Mouse (Mus musculus) myocyte (in vitro differentiated cells): ENCODE results near the gene Psd. TPM values are rescaled to one million over a fixed set of nuclear protein-coding genes. Genes with fewer than 3 reads are reported as not detected.
A peak's percentile ranks its signal among the peaks of the same experiment; 100 is the strongest.

ENCODE experiments used
- H3K27me3 ChIP-seq: one replicate; pipeline ENCODE4 v1.6.1; 2011; ENCODE audit not compliant: control insufficient read depth, insufficient read depth, insufficient read length
- H3K36me3 ChIP-seq: one replicate; pipeline ENCODE4 v1.6.1; 2011; ENCODE audit not compliant: control insufficient read depth, insufficient read depth
- H3K4me2 ChIP-seq: one replicate; pipeline ENCODE4 v1.6.1; 2011; ENCODE audit warnings: low read depth, control low read depth
- H3K4me3 ChIP-seq: one replicate; pipeline ENCODE4 v1.5.1; 2011; ENCODE audit warnings: mild to moderate bottlenecking, control low read depth, moderate library complexity
- H3K79me2 ChIP-seq: one replicate; pipeline ENCODE4 v1.6.1; 2011; ENCODE audit not compliant: control insufficient read depth, insufficient read depth
- H3ac ChIP-seq: one replicate; pipeline ENCODE4 v1.6.1; 2011; ENCODE audit not compliant: control insufficient read depth, insufficient read length
- CEBPB ChIP-seq: IDR thresholded peaks from 2 replicates; pipeline ENCODE4 v1.6.1; 2011; ENCODE audit warnings: mild to moderate bottlenecking, moderate library complexity; ENCODE audit not compliant: poor library complexity, insufficient read depth, severe bottlenecking
- E2F4 ChIP-seq: IDR thresholded peaks from one replicate; pipeline ENCODE4 v1.6.1; 2011; ENCODE audit warnings: mild to moderate bottlenecking, control low read depth, moderate library complexity; ENCODE audit not compliant: insufficient read depth
- MAX ChIP-seq: IDR thresholded peaks from one replicate; pipeline ENCODE4 v1.6.1; 2011; ENCODE audit warnings: low read depth, mild to moderate bottlenecking, control low read depth
- MYOD1 ChIP-seq, 3 experiments: IDR thresholded peaks; one replicate each; pipeline ENCODE4 v1.6.1; 2011; ENCODE audit warnings: control low read depth in 2 of 3, low read depth in 2 of 3, mild to moderate bottlenecking in 2 of 3, moderate library complexity in 1 of 3; ENCODE audit not compliant: insufficient read length in 2 of 3, control insufficient read depth in 1 of 3
- MYOG ChIP-seq, 3 experiments: IDR thresholded peaks; one replicate each; pipeline ENCODE4 v1.6.1; 2011; ENCODE audit warnings: control low read depth in 2 of 3, low read depth in 2 of 3, mild to moderate bottlenecking in 2 of 3; ENCODE audit not compliant: insufficient read length in 2 of 3, control insufficient read depth in 1 of 3, insufficient read depth in 1 of 3
- POLR2A ChIP-seq: IDR thresholded peaks from one replicate; pipeline ENCODE4 v1.6.1; 2011; ENCODE audit warnings: low read depth, mild to moderate bottlenecking, control low read depth, moderate library complexity; ENCODE audit not compliant: insufficient read length
- POLR2AphosphoS2 ChIP-seq: IDR thresholded peaks from one replicate; pipeline ENCODE4 v1.6.1; 2011; ENCODE audit warnings: low read depth, control low read depth; ENCODE audit not compliant: insufficient read length
- REST ChIP-seq: IDR thresholded peaks from one replicate; pipeline ENCODE4 v1.6.1; 2011; ENCODE audit warnings: mild to moderate bottlenecking, control low read depth, moderate library complexity; ENCODE audit not compliant: insufficient read depth, insufficient read length
- SRF ChIP-seq: IDR thresholded peaks from one replicate; pipeline ENCODE4 v1.6.1; 2011; ENCODE audit warnings: low read depth; ENCODE audit not compliant: control insufficient read depth, insufficient read length
- TCF12 ChIP-seq: IDR thresholded peaks from one replicate; pipeline ENCODE4 v1.6.1; 2011; ENCODE audit warnings: mild to moderate bottlenecking, control low read depth; ENCODE audit not compliant: poor library complexity, insufficient read depth, severe bottlenecking
- TCF3 ChIP-seq: IDR thresholded peaks from one replicate; pipeline ENCODE4 v1.6.1; 2011; ENCODE audit warnings: low read depth, control low read depth; ENCODE audit not compliant: insufficient read length
- USF1 ChIP-seq: IDR thresholded peaks from one replicate; pipeline ENCODE4 v1.6.1; 2011; ENCODE audit warnings: low read depth, mild to moderate bottlenecking, control low read depth, moderate library complexity
- polyA plus RNA-seq: library from polyadenylated mRNA; unstranded; fragments of >200 nt; fragmentation: generic; extraction: Trizol; gene quantifications from one replicate; pipeline ENCODE4 v1.2.1, GENCODE M21; 2012; ENCODE audit warnings: missing spikeins

The Psd gene
- polyA plus RNA-seq, 1 experiment, result 11.7 TPM

- Histone ChIP-seq H3ac (peak overlapping the region; percentile 18), H3K36me3 (peaks cover 11% of the 10 kb centered on the region), H3K4me3 (peak overlapping the region; percentile 95), H3K79me2 (peaks cover 8% of the 10 kb centered on the region), H3K4me2 (peak overlapping the region; percentile 99), H3K27me3 (no peaks in the 10 kb centered on the region)
- TF ChIP-seq E2F4 (no peak), POLR2A (peak; percentile 76), TCF3 (no peak), USF1 (no peak), MYOD1 (IDR thresholded peaks at IDR 0.05; ENCODE audit: control insufficient read depth in 1 of 3, insufficient read length in 2 of 3, low read depth in 2 of 3) (peak in 1 of 3 experiments; percentile 43), REST (no peak), MAX (no peak), SRF (no peak), MYOG (IDR thresholded peaks at IDR 0.05; ENCODE audit: control insufficient read depth in 1 of 3, insufficient read depth in 1 of 3, insufficient read length in 2 of 3, low read depth in 2 of 3) (peak in 1 of 3 experiments; percentile 31), POLR2AphosphoS2 (peak; percentile 71), CEBPB (no peak), TCF12 (no peak)
Observed at GRCm38 (mm10) chr19:46305432-46306267, 21.3 kb downstream of the Psd start.

- Histone ChIP-seq H3K79me2 (peaks cover 8% of the 10 kb centered on the region), H3K36me3 (peaks cover 10% of the 10 kb centered on the region), H3K4me2 (peak overlapping the region; percentile 51), H3ac (peak overlapping the region; percentile 18), H3K27me3 (no peaks in the 10 kb centered on the region), H3K4me3 (peak overlapping the region; percentile 95)
- TF ChIP-seq SRF (no peak), MYOG (IDR thresholded peaks at IDR 0.05; ENCODE audit: control insufficient read depth in 1 of 3, insufficient read depth in 1 of 3, insufficient read length in 2 of 3, low read depth in 2 of 3) (peak in 1 of 3 experiments; percentile 22), REST (no peak), TCF12 (no peak), MYOD1 (IDR thresholded peaks at IDR 0.05; ENCODE audit: control insufficient read depth in 1 of 3, insufficient read length in 2 of 3, low read depth in 2 of 3) (no peak), MAX (no peak), POLR2AphosphoS2 (peak; percentile 41), CEBPB (no peak), POLR2A (peak; percentile 43), TCF3 (no peak), USF1 (no peak), E2F4 (no peak)
Observed at GRCm38 (mm10) chr19:46304908-46305333, 22.0 kb downstream of the Psd start.

GRCm38 (mm10) chr19:46304216-46304841 lies 22.6 kb downstream of the Psd start, which contains the start of gene Nfkb2:
Gene Nfkb2 (plus strand): TSS chr19:46304320.
- peak; percentile 96 for TF ChIP-seq POLR2A
- TF ChIP-seq SRF, result peak; percentile 20
- TF ChIP-seq TCF12, result no peak
- peak; percentile 97 for TF ChIP-seq POLR2AphosphoS2
- H3K36me3 ChIP-seq, result peaks cover 6% of the 10 kb centered on the region
- H3K27me3 ChIP-seq, result no peaks in the 10 kb centered on the region
- peak within 1 kb of the TSS; percentile 18 for H3ac ChIP-seq
- H3K4me3 ChIP-seq, result peak within 1 kb of the TSS; percentile 95
- peaks cover 8% of the 10 kb centered on the region for H3K79me2 ChIP-seq
- H3K4me2 ChIP-seq, result peak within 1 kb of the TSS; percentile 51

- H3K27me3 ChIP-seq, result no peaks in the 10 kb centered on the region
- H3K36me3 ChIP-seq, result peaks cover 6% of the 10 kb centered on the region
- no peak for TF ChIP-seq SRF
- TF ChIP-seq POLR2A, result no peak
- TF ChIP-seq E2F4, result no peak
- TF ChIP-seq TCF12, result no peak
- TF ChIP-seq MYOG (IDR thresholded peaks at IDR 0.05; ENCODE audit: control insufficient read depth in 1 of 3, insufficient read depth in 1 of 3, insufficient read length in 2 of 3, low read depth in 2 of 3), result no peak
- no peak for TF ChIP-seq MAX
- TF ChIP-seq POLR2AphosphoS2, result no peak
- no peak for TF ChIP-seq CEBPB
- TF ChIP-seq MYOD1 (IDR thresholded peaks at IDR 0.05; ENCODE audit: control insufficient read depth in 1 of 3, insufficient read length in 2 of 3, low read depth in 2 of 3), result no peak
- no peak for TF ChIP-seq USF1
- no peak for TF ChIP-seq TCF3
- peak overlapping the region; percentile 95 for H3K4me3 ChIP-seq
- H3ac ChIP-seq, result no peak overlapping the region
- peaks cover 8% of the 10 kb centered on the region for H3K79me2 ChIP-seq
- peak overlapping the region; percentile 51 for H3K4me2 ChIP-seq
Observed at GRCm38 (mm10) chr19:46303251-46304215, 23.4 kb downstream of the Psd start.
